Mouse (Mus musculus) liver, adult 2 months (tissue): Measurements from ENCODE around the gene Aebp1.

ENCODE experiments used
- CTCF ChIP-seq: fragments of 200-500 bp; IDR thresholded peaks from 2 replicates; pipeline ENCODE4 v1.5.1; 2011; ENCODE audit warnings: low read depth, low read length, control low read depth
- POLR2A ChIP-seq: fragments of 200-500 bp; IDR thresholded peaks from 2 replicates; pipeline ENCODE4 v1.6.1; 2011; ENCODE audit warnings: low read length, control low read depth; ENCODE audit not compliant: insufficient read depth; ENCODE audit errors: extremely low read depth

DNA sequence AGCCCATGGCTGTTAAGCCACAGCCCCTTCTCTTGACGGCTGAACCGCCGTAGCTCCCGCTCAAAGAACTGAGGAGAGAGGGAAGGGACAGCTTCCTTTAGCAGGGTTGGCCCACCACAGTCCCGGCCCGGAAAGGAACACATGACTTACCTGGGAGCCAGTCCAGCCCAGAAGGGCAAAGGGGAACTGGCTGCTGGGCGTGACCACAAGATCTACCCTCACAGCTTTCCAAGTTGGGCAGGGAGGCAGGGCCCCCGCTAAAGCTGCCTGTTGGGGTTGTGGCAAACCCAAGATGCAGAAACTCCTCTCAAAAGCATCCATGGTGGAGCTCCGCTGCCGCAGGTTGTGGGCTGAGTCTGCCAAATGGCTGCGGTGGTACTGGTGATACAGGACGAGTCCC is 32.4 kb upstream of the Aebp1 start:
- TF ChIP-seq CTCF (no peak), POLR2A (no peak)
